Mouse (Mus musculus): Measurements from ENCODE around the gene Mfsd2b.

The Mfsd2b gene

GRCm38 (mm10) chr12:4875623-4876022 is 1.5 kb upstream of the Mfsd2b start:
- no peak for DNase-seq (ENCODE audit: low read depth in 2 of 2, low spot score in 2 of 2)

DNA sequence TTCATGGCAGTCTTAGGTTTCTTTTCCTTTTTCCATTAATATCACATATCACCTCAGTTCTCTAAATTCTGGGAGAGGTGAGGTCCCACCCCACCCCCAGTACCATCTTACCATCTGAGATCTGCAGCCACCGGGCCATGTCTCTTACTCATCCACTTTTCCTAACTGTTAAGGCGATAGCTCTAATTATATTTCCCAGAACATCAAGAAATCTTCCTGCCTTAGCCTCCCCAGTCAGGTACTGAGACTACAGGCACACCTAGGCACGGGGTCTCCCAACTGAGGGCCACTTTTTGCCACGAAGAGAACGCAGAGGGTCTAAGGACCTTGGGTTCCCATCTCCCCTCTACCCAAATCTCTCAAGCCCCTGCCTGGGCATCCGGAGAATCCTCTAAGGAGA is 628 bp downstream of the Mfsd2b start:
- DNase-seq (ENCODE audit: low read depth in 2 of 2, low spot score in 2 of 2) = no peak

- DNase-seq (ENCODE audit: low read depth in 2 of 2, low spot score in 2 of 2) = no peak
Observed at GRCm38 (mm10) chr12:4872983-4873477, 1.1 kb downstream of the Mfsd2b start.

GRCm38 (mm10) chr12:4872273-4872672 is 1.9 kb downstream of the Mfsd2b start:
- DNase-seq (ENCODE audit: low read depth in 2 of 2, low spot score in 2 of 2) = no peak

DNA sequence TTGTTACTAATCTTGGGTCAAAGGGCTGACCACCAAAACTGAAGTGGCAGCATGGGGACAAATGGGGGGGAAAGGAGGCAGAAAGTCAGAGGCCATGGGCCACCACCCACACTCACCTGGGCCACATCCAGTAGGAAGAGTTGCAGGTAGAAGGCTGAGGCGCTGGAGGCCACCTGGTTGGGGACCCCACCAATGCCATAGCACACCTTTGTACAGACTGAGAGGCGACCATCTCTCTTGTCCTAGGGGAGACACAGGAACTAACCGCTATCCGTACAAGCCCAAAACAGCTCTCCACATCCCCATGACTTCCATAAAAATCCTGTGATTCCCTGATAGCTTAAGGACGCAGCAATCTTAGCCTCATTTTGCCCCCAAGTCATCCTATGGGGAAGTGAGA is 2.9 kb downstream of the Mfsd2b start:
- DNase-seq (ENCODE audit: low read depth in 2 of 2, low spot score in 2 of 2) = no peak

DNA sequence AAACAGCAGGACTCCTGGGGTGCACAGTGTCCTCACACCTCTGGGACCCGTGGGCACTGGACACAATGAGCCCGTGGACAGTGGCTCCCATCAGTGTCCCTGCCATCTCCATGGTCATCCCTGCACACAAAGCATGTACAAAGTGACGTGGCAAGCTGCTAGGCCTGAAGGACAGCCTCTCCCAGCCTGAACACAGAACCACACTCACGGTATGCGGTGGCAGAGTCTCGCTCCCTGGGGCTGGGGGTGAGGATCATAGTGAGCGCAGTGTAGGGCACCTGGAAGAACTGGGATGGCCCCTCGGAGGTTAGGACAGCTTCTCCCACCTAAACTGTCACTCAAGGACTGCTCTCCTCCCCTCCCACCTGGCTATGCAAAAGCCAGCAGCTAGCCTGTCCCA is 5.2 kb downstream of the Mfsd2b start:
- DNase-seq (ENCODE audit: low read depth in 2 of 2, low spot score in 2 of 2) = no peak

DNA sequence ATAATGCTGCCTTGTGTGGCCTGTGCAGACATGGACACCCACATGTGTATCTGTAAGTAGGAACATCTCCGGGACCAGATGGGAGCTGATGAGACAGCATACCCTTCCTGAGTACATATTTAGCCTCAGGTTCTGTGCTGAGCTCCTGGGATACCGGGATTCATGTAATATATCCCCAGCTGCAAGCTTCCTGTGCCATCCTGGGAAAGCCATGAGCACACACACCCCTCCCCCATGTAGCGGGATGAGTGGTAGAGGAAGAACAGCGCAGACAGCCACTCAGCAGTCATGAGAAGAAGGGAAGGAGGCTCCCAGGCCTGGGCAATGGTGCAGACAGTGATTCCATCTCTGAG is 9.8 kb downstream of the Mfsd2b start:
- DNase-seq (ENCODE audit: low read depth in 2 of 2, low spot score in 2 of 2) = no peak

- no peak for DNase-seq (ENCODE audit: low read depth in 2 of 2, low spot score in 2 of 2)
Observed at GRCm38 (mm10) chr12:4863654-4864337, 10.4 kb downstream of the Mfsd2b start.

GRCm38 (mm10) chr12:4862672-4863071 is 11.5 kb downstream of the Mfsd2b start:
- no peak for DNase-seq (ENCODE audit: low read depth in 2 of 2, low spot score in 2 of 2)

DNA sequence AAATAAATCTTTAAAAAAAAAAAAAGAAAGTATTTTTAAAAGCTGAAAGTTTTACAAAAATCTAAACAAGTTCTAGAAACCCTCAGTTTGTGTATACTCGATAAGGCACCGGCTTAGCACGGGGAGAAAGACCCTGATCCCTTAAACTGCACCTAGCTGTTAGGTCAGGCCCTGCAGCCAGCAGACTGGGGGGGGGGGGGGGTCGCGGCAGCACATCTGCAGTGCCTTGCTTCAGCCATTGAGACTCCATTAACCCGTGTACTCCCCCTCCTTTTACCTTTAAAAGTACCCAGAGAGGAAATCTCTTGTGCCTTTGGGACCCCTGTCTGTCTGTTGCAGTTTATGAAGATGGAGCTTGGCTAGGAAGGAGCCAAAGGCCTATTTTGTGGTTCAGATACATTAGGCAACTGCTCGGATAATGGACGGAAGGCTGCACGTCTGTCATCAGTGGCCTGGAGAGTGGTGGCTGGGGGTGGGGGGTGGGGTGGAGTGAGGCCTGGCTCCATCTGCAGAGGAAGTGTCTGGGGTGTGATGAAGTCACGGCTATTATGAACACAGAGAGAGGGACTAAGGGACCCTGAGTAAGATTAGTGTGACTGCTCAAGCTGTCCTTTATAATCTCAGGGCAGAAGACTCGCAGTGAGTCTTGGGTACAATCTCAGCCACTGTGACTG is 14.8 kb downstream of the Mfsd2b start:
- DNase-seq (ENCODE audit: low read depth in 2 of 2, low spot score in 2 of 2) = no peak

DNA sequence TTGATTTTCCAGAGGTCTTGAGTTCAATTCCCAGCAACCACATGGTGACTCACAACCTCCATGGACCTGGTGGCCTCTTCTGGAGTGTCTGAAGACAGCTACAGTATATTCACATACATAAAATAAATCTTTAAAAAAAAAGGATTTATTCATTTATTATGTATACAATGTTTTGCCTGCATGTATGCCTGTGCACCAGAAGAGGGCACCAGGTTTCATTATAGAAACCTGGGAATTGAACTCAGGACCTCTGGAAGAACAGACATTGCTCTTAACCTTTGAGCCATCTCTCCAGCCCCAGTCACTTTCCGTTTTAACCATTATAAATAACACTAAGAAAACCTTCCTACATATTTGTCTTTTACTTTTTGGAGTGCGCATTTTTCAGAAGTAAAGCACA is 17.3 kb downstream of the Mfsd2b start:
- no peak for DNase-seq (ENCODE audit: low read depth in 2 of 2, low spot score in 2 of 2)

DNA sequence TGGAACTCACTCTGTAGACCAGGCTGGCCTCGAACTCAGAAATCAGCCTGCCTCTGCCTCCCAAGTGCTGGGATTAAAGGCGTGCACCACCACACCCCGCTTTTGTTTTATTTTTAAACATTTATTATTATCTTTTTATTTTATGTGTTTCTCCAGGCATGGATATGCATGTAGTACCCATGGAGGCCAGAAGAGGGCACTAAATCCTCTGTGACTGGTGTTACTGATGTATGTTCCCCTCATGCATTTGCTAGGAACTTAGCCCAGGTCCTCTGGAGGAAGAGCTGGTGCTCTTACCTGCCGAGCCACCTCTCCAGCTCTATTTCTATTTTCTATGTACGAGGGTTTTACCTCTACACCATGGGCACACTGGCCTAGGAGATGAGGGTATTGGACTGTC is 18.0 kb downstream of the Mfsd2b start:
- peak; percentile 35 to 36 for DNase-seq (ENCODE audit: low read depth in 2 of 2, low spot score in 2 of 2)

DNA sequence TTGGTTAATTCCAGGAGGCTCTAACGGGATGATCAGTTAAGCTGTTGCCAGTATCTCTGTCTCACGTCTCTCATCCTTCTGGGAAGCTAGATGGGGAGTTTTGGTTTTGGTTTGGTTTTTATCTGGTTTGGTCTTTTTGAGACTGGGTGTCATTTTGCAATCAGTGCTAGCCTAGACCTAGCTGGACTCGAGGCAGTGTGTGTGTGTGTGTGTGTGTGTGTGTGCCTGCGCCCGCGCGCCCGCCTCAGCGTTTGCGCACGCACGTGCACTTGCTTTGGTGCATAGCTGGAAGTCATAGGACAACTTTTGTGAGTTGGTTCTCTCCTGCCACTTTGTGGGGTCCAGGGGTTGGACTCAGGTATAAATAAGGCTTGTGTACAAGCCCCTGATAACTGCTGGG is 30.4 kb downstream of the Mfsd2b start:
- peak; percentile 25 to 36 for DNase-seq (ENCODE audit: low read depth in 2 of 2, low spot score in 2 of 2)

DNA sequence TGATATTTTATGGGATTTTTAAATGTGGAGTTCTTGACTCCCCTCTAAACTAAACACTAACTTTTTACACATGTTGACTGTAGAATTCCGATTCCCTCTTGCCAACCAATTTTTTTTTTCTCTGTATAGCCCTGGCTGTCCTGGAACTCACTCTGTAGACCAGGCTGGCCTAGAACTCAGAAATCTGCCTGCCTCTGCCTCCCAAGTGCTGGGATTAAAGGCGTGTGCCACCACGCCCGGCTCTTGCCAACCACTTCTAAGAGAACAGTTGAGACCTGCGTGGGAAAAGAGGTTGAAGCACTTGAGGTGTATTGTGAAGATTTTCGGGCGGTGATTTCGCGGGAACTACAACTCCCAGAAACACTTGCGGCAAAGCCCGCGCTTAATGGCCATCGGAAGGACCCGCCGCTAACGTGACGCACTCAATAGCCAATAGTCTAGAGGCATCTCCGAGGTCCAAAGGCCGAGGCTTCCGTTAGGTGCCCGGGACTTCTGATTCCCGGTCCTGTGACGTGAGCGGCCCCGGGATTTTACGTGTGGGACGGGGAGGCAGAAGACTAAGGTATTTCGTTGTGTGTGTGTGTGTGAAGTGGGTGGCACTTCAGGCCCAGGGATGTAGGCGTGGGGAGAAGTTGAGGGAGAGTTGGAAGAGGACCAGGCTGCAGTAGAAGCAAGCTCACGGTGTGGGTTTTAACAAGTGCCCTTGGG is 31.1 kb downstream of the Mfsd2b start, which contains the start of gene Wdcp:
Wdcp (plus strand) TSS at position 414 of the 708 bp plus-strand sequence.
- DNase-seq (ENCODE audit: low read depth in 2 of 2, low spot score in 2 of 2) = peak; percentile 76 to 81

GRCm38 (mm10) chr12:4842456-4842855 is 31.7 kb downstream of the Mfsd2b start:
- DNase-seq (ENCODE audit: low read depth in 2 of 2, low spot score in 2 of 2) = no peak

DNA sequence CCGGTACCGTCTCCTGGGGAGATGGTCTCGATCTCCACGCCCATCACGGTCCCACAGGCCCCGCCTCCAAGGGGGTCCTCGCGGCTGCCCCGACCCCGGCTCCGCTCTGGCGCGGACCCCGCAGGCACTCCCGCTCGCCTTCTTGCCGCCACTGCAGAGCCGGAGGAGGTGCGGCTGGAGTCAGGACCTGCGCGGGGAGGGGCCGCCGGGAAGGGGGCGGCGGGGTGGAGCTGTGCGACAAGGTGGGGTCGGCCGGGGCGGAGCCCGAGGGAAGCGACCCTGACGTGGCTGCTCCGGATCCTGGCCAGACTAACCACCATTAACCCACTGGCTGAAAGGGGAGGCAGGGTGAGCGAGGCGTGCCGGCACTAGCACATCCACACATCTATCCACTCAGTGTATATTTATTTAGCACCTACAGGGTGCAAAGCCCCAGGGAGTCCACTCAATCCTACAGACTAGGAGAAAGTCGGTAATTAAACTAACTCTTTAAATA is 32.7 kb downstream of the Mfsd2b start, which contains the start of gene Fkbp1b:
Fkbp1b (minus strand) TSS at position 200 of the 496 bp plus-strand sequence.
- DNase-seq (ENCODE audit: low read depth in 2 of 2, low spot score in 2 of 2) = peak; percentile 19 to 21

DNA sequence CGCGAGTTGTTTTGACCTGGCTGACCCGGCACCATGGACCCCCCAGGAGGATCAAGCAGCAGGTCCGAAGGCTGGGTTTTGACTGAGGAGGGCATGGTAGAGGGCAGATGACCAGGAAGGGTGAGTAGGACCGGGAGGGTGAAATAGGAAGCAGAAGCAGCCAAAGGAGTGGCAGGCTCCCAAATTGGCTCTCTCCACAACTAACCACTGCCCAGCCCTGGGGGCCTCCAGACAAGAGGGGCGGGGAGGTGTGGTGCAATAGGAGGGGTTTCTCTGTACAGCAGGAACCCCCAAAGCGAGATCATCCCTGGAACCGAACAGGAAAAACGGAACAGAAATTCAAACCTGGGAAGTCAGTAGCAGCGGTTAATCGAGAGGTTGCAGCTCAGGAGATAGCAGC is 33.4 kb downstream of the Mfsd2b start:
- DNase-seq (ENCODE audit: low read depth in 2 of 2, low spot score in 2 of 2) = no peak

- no peak for DNase-seq (ENCODE audit: low read depth in 2 of 2, low spot score in 2 of 2)
Observed at GRCm38 (mm10) chr12:4840010-4840409, 34.1 kb downstream of the Mfsd2b start.

- DNase-seq (ENCODE audit: low read depth in 2 of 2, low spot score in 2 of 2) = no peak
Observed at GRCm38 (mm10) chr12:4836959-4837358, 37.2 kb downstream of the Mfsd2b start.

GRCm38 (mm10) chr12:4827256-4827655 is 46.9 kb downstream of the Mfsd2b start:
- no peak for DNase-seq (ENCODE audit: low read depth in 2 of 2, low spot score in 2 of 2)

DNA sequence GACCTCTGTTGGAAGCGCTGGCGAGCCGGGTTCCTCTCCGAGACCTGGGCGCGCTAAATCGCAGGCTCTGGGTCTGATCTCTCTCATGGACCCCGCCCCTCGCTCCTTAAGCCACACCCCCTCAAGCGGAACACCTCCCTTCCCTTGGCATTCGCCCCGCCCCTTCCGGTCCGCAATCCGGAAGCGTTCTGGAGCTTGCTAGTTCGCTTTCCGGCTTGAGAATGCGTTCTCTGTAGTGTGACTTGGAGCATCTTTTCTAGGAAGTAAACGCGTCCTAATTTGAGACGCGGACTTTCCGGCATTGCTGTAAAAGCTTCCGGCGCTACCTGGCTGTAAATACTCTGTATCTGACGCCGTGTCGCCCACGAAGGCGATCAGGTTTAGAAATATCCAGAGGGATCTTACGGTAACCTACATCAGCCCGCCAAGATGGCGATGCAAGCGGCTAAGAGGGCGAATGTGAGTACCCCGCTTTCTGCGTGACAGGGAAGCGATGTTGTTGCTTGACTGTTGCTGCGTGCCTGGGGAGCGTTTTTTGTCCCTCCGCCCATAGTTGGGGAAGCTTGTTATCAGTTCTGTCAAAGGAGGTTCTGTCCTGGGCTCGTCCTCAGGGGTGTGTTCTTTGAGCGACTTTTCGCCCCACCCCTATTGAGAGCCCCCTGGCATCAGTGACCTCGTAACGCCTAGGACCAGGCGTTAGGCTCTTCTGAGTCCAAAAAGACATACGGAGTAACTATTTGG is 56.6 kb downstream of the Mfsd2b start, which contains the start of gene Sf3b6:
Sf3b6 (plus strand) TSS at position 184 of the 741 bp plus-strand sequence.
- DNase-seq (ENCODE audit: low read depth in 2 of 2, low spot score in 2 of 2) = peak; percentile 99

All from CD8-positive naive resting alpha-beta T cell, adult 2 months (primary cell).